Mouse (Mus musculus): Measurements from ENCODE around the gene Igdcc3. TPM values are rescaled to one million over a fixed set of nuclear protein-coding genes. Genes with fewer than 3 reads are reported as not detected.

Igdcc3 gene
- polyA plus RNA-seq, 2 experiments: 1.1 to 1.2 TPM

DNA sequence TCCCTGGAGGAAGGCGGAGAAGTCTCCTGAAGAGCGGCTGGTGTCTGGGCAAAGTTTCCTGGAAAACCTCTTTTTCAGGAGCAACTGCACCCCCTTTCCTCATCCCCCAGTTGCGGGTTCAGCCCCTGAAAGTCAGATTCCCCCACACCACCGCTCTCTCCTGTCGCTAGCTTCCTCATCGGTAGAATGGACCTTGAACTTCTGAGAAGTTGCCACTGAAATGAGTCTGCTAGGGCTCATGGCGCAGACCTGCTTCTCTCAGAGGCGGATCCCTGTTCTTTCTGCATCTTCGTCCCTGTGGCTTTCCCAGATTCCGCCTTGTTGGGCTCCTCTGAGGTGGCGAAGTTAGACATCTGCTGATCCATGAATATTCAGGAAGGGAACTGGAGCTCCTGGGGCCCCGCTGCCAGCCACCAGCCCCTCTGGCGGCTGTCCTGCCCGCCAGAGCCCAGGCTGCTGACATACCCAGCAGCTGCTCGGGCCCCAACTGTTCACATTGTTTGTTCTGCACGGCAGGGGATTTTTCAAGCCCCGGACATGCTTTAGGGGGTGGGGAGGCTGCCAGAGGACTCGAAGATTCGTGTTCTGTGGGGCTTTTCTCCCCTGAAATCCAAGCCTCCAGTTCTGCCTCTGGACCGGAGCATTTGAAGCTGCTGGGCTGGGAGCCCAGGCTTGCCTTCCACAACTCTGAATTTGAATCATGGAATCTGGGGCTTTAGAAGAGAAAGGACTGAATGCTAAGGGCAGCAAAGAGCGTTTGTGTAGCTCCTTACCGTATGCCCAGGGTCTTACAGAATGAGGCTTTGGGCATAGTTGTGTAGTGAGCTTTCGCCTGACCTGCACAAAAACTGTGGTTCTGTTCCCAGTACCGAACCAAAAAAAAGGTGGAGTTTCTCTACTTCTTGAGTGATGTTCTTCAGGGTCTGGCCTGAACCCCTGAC lies 31.6 kb upstream of the Igdcc3 start:
- peak overlapping the region; percentile 54 for H3K9ac ChIP-seq (ENCODE audit: low read depth, low read length, severe bottlenecking)
- WGBS: 16% methylated on average over 24 of the region's 24 CpGs

DNA sequence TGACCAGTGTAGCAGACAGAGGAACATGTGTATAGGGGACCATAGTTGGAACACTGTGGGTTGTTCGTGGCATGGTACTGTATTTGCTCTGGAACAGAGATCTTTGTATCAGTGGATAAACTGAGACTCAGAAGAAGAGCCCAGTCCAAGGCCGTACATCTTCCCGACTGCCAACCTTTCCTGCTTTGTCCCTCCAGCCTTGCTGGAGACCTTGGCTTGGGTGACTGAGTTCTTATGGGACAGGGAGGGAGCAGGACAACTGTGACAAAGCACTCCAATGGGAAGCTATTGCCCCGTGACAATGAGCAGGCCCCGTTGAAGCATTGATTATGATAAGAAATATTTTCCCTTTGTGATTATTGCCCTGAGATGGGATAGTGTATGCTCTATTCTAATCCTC lies 29.3 kb upstream of the Igdcc3 start:
- no peak for DNase-seq (ENCODE audit: low spot score)
- Histone ChIP-seq H3K4me2 (replicated peaks; ENCODE audit: low read depth, low read length, severe bottlenecking) (no peak overlapping the region), H3K27me3 (ENCODE audit: control insufficient read depth, insufficient read depth, low read length) (no peaks in the 10 kb centered on the region), H3K27ac (replicated peaks; ENCODE audit: low read depth, low read length) (no peak overlapping the region), H3K4me3 (replicated peaks; ENCODE audit: low read length) (no peak overlapping the region), H3K9me3 (ENCODE audit: control insufficient read depth, low read length) (no peaks in the 10 kb centered on the region), H3K36me3 (ENCODE audit: control insufficient read depth, insufficient read depth, low read length) (peaks cover 12% of the 10 kb centered on the region), H3K9ac (ENCODE audit: low read depth, low read length, severe bottlenecking) (no peak overlapping the region), H3K4me1 (ENCODE audit: control insufficient read depth, insufficient read depth, low read length) (peaks cover 10% of the 10 kb centered on the region)
- TF ChIP-seq POLR2A (IDR thresholded peaks at IDR 0.05; ENCODE audit: borderline replicate concordance, extremely low read depth, insufficient read depth, insufficient read length): no peak
- no peak for ATAC-seq (ENCODE audit: low FRiP score, low read depth)
- 92% methylated on average over 5 of the region's 5 CpGs for WGBS

More for the DNA sequence above, 31.6 kb upstream of the Igdcc3 start:
- no peak for TF ChIP-seq POLR2A (IDR thresholded peaks at IDR 0.05; ENCODE audit: borderline replicate concordance, extremely low read depth, insufficient read depth, insufficient read length)
- H3K27ac ChIP-seq (replicated peaks; ENCODE audit: low read depth, low read length): peak overlapping the region; percentile 76
- H3K27me3 ChIP-seq (ENCODE audit: control insufficient read depth, insufficient read depth, low read length): no peaks in the 10 kb centered on the region
- H3K4me1 ChIP-seq (ENCODE audit: control insufficient read depth, insufficient read depth, low read length): peaks cover 10% of the 10 kb centered on the region
- no peaks in the 10 kb centered on the region for H3K9me3 ChIP-seq (ENCODE audit: control insufficient read depth, low read length)
- H3K4me2 ChIP-seq (replicated peaks; ENCODE audit: low read depth, low read length, severe bottlenecking): peak overlapping the region; percentile 41
- H3K36me3 ChIP-seq (ENCODE audit: control insufficient read depth, insufficient read depth, low read length): peaks cover 4% of the 10 kb centered on the region; the same call in 1 of the 2 replicates
- peak overlapping the region; percentile 10; the same call in 1 of the 2 replicates for H3K4me3 ChIP-seq (replicated peaks; ENCODE audit: low read length)
- ATAC-seq (ENCODE audit: low FRiP score, low read depth): peak; percentile 85
- DNase-seq (ENCODE audit: low spot score): peak; percentile 57

DNA sequence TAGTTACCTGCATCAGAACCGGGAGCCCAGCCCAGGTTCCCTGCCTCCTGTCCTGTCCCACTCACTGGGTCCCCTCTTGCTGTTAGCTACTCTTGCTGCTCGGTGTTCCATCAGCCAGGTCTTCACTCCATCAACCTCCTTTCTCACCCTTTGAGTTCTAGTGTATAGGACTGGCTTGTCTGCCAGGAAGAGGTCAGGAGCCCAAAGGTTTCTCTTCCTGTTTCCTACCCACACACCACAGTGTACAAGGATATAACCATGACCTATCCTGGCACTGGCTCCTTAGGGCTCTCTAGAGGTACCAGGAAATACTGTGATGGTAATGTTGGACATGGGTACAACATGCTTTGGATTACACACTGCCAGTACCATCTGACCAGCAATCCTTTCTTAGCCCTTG lies 27.3 kb upstream of the Igdcc3 start:
- WGBS: 82% methylated on average over 2 of the region's 2 CpGs
- no peak for TF ChIP-seq POLR2A (IDR thresholded peaks at IDR 0.05; ENCODE audit: borderline replicate concordance, extremely low read depth, insufficient read depth, insufficient read length)
- no peak overlapping the region for H3K9ac ChIP-seq (ENCODE audit: low read depth, low read length, severe bottlenecking)
- no peak overlapping the region for H3K4me2 ChIP-seq (replicated peaks; ENCODE audit: low read depth, low read length, severe bottlenecking)
- H3K9me3 ChIP-seq (ENCODE audit: control insufficient read depth, low read length): no peaks in the 10 kb centered on the region
- H3K4me1 ChIP-seq (ENCODE audit: control insufficient read depth, insufficient read depth, low read length): peaks cover 10% of the 10 kb centered on the region
- H3K27ac ChIP-seq (replicated peaks; ENCODE audit: low read depth, low read length): no peak overlapping the region
- H3K36me3 ChIP-seq (ENCODE audit: control insufficient read depth, insufficient read depth, low read length): peaks cover 30% of the 10 kb centered on the region
- ATAC-seq (ENCODE audit: low FRiP score, low read depth): no peak
- H3K4me3 ChIP-seq (replicated peaks; ENCODE audit: low read length): no peak overlapping the region
- no peaks in the 10 kb centered on the region for H3K27me3 ChIP-seq (ENCODE audit: control insufficient read depth, insufficient read depth, low read length)
- no peak for DNase-seq (ENCODE audit: low spot score)

DNA sequence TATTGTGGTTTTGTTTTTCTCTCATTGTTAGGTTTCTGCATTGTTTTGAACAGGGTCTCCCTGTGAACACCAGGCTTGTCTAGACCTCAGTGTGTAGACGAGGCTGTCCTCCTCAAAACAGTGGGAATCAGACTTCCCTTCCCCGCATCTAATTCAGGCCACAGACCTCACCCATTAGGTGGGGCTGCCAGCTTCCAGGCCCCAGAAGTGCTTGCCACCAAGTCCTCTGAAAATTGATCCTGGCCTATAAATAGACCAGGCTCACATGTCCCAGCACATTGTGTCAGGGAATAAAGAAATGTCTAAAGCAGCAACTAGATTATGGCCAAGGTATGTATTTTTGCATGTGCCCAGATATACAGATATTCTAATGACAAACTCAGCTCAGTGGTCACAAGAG lies 25.1 kb upstream of the Igdcc3 start:
- 65% methylated on average over 2 of the region's 2 CpGs for WGBS
- H3K9me3 ChIP-seq (ENCODE audit: control insufficient read depth, low read length): no peaks in the 10 kb centered on the region
- peaks cover 37% of the 10 kb centered on the region for H3K36me3 ChIP-seq (ENCODE audit: control insufficient read depth, insufficient read depth, low read length)

DNA sequence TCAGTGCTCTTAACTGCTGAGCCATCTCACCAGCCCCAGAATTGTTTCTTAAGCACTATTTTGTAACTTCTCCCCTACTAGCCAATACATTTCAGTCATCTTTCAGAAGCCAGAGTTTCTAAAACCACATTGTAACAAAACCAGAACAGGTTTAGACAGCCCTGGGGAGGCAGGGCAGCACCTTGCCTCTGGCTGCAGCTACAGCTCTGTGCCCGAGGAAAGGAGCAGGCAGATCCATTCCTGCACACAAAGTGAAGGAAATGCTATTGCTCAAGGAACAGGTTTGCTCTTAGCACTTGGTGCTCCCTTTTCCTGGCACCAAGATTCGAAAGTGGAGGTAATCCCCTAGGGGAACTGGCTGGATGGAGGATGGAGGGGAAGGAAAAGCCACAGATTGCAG lies 23.5 kb upstream of the Igdcc3 start:
- H3K4me2 ChIP-seq (replicated peaks; ENCODE audit: low read depth, low read length, severe bottlenecking): no peak overlapping the region
- DNase-seq (ENCODE audit: low spot score) (no peak), ATAC-seq (ENCODE audit: low FRiP score, low read depth) (no peak)
- 58% methylated on average over 2 of the region's 2 CpGs for WGBS
- TF ChIP-seq POLR2A (IDR thresholded peaks at IDR 0.05; ENCODE audit: borderline replicate concordance, extremely low read depth, insufficient read depth, insufficient read length): no peak
- peaks cover 43% of the 10 kb centered on the region for H3K36me3 ChIP-seq (ENCODE audit: control insufficient read depth, insufficient read depth, low read length)
- H3K27me3 ChIP-seq (ENCODE audit: control insufficient read depth, insufficient read depth, low read length): no peaks in the 10 kb centered on the region
- H3K27ac ChIP-seq (replicated peaks; ENCODE audit: low read depth, low read length): no peak overlapping the region
- no peaks in the 10 kb centered on the region for H3K9me3 ChIP-seq (ENCODE audit: control insufficient read depth, low read length)
- H3K4me3 ChIP-seq (replicated peaks; ENCODE audit: low read length): no peak overlapping the region
- no peak overlapping the region for H3K9ac ChIP-seq (ENCODE audit: low read depth, low read length, severe bottlenecking)
- no peaks in the 10 kb centered on the region for H3K4me1 ChIP-seq (ENCODE audit: control insufficient read depth, insufficient read depth, low read length)

More for the DNA sequence above, 25.1 kb upstream of the Igdcc3 start:
- Histone ChIP-seq H3K4me1 (ENCODE audit: control insufficient read depth, insufficient read depth, low read length) (no peaks in the 10 kb centered on the region), H3K4me2 (replicated peaks; ENCODE audit: low read depth, low read length, severe bottlenecking) (no peak overlapping the region), H3K9ac (ENCODE audit: low read depth, low read length, severe bottlenecking) (no peak overlapping the region), H3K27ac (replicated peaks; ENCODE audit: low read depth, low read length) (no peak overlapping the region), H3K4me3 (replicated peaks; ENCODE audit: low read length) (no peak overlapping the region), H3K27me3 (ENCODE audit: control insufficient read depth, insufficient read depth, low read length) (no peaks in the 10 kb centered on the region)
- TF ChIP-seq POLR2A (IDR thresholded peaks at IDR 0.05; ENCODE audit: borderline replicate concordance, extremely low read depth, insufficient read depth, insufficient read length): no peak
- ATAC-seq (ENCODE audit: low FRiP score, low read depth) (no peak), DNase-seq (ENCODE audit: low spot score) (no peak)
